Mouse (Mus musculus) forebrain, embryonic 14.5 days (tissue): Measurements from ENCODE around the gene Dusp28. TPM values are rescaled to one million over a fixed set of nuclear protein-coding genes. Genes with fewer than 3 reads are reported as not detected.

Experiments used
- ATAC-seq: fragments of 200-750 bp; cut with Nextera tagmentation; 2 replicates; pipeline ENCODE4 v1.8.0; 2017; ENCODE audit warnings: mild to moderate bottlenecking, moderate library complexity
- DNase-seq: peaks from one replicate; pipeline ENCODE4 v3.0.0-alpha.2; 2015; ENCODE audit warnings: low spot score
- H3K27ac ChIP-seq: fragments of 300-500 bp; sonication (generic); 2 replicates; pipeline ENCODE4 v1.5.1; 2014; ENCODE audit warnings: low read depth, mild to moderate bottlenecking, control low read depth, low read length, moderate library complexity
- H3K27me3 ChIP-seq: fragments of 300-500 bp; sonication (generic); replicated peaks from 2 replicates; pipeline ENCODE4 v1.6.1; 2014; ENCODE audit warnings: low read length, control low read depth, mixed read lengths; ENCODE audit not compliant: control insufficient read depth, insufficient read depth
- H3K36me3 ChIP-seq: fragments of 300-500 bp; sonication (generic); 2 replicates; pipeline ENCODE4 v1.6.1; 2014; ENCODE audit warnings: low read length, control low read depth; ENCODE audit not compliant: control insufficient read depth, insufficient read depth
- H3K4me1 ChIP-seq: fragments of 300-500 bp; sonication (generic); 2 replicates; pipeline ENCODE4 v1.6.1; 2014; ENCODE audit warnings: antibody characterized with exemption, low read length, control low read depth; ENCODE audit not compliant: control insufficient read depth, insufficient read depth
- H3K4me2 ChIP-seq: fragments of 300-500 bp; sonication (generic); 2 replicates; pipeline ENCODE4 v1.6.1; 2014; ENCODE audit warnings: mild to moderate bottlenecking, control low read depth, low read length
- H3K4me3 ChIP-seq: fragments of 300-500 bp; sonication (generic); 2 replicates; pipeline ENCODE4 v1.5.1; 2014; ENCODE audit warnings: low read depth, low read length, control low read depth
- H3K9ac ChIP-seq: fragments of 300-500 bp; sonication (generic); 2 replicates; pipeline ENCODE4 v1.6.1; 2014; ENCODE audit warnings: mild to moderate bottlenecking, low read length, control low read depth, moderate library complexity
- H3K9me3 ChIP-seq: fragments of 300-500 bp; sonication (generic); replicated peaks from 2 replicates; pipeline ENCODE4 v1.6.1; 2016; ENCODE audit warnings: low read length, control low read depth, mixed read lengths; ENCODE audit not compliant: control insufficient read depth
- WGBS: fragments of 180-500 bp; shearing (Covaris S2); extraction: QIAGEN DNeasy Blood & Tissue Kit; methylation state at CpG from one replicate; pipeline ENCODE4 v1.1.7; 2014; 5-methylcytosine and 5-hydroxymethylcytosine counted together
- polyA plus RNA-seq: library from polyadenylated mRNA; unstranded; fragments of >200 nt; fragmentation: Nextera tagmentation; extraction: Ambion mirVana; gene quantifications from 2 replicates; pipeline ENCODE4 v1.2.1, GENCODE M21; 2014

Gene Dusp28
- polyA plus RNA-seq, result 12.2 and 12.7 TPM in 2 replicates

- H3K9me3 ChIP-seq, result no peaks in the 10 kb centered on the region
- H3K27me3 ChIP-seq, result no peaks in the 10 kb centered on the region
- peaks cover 21% of the 10 kb centered on the region for H3K4me1 ChIP-seq
- H3K9ac ChIP-seq, result peak within 1 kb of the TSS; percentile 75
- ATAC-seq (peak; percentile 88), DNase-seq (peak; percentile 91)
- H3K4me3 ChIP-seq, result peak within 1 kb of the TSS; percentile 75
- under 1% methylated on average over 80 of the region's 81 CpGs for WGBS
- no peaks in the 10 kb centered on the region for H3K36me3 ChIP-seq
- H3K4me2 ChIP-seq, result peak within 1 kb of the TSS; percentile 79
- peak within 1 kb of the TSS; percentile 87 for H3K27ac ChIP-seq
Observed at GRCm38 (mm10) chr1:92906779-92907631, at the start of gene Dusp28. Gene Dusp28 (plus strand): TSS chr1:92906981.

DNA sequence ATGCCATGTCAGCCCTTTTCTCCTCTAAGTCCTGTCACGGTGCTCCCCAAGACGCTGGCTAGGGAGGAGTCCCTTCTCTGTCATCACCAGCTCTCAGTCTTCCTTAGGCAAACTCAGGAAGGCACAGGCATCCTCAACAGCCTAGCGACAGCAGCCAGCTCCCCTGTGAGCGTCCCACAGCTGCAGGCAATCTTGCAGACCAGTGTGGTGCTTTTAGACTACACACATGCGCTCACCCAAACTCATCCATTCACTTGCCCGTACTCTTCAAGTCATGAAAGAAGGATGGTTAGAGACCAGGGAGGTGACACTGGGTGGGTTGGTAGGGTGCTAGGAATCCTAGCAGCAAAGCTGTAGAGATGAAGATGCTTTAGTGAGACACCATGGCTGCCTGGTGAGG is 45.3 kb upstream of the Dusp28 start:
- Histone ChIP-seq H3K9ac (no peak overlapping the region), H3K4me1 (peaks cover 5% of the 10 kb centered on the region), H3K27me3 (no peaks in the 10 kb centered on the region), H3K9me3 (no peaks in the 10 kb centered on the region), H3K27ac (no peak overlapping the region), H3K4me3 (no peak overlapping the region), H3K36me3 (peaks cover 46% of the 10 kb centered on the region), H3K4me2 (no peak overlapping the region)
- 71% methylated on average over 6 of the region's 6 CpGs for WGBS
- DNase-seq (no peak), ATAC-seq (0 out of 2 replicates have a peak, but pooled peaks have one; percentile 7)

- H3K9ac ChIP-seq, result no peak overlapping the region
- 86% methylated on average over 4 of the region's 4 CpGs for WGBS
- no peak for DNase-seq
Observed at GRCm38 (mm10) chr1:92863268-92863667, 43.5 kb upstream of the Dusp28 start.

GRCm38 (mm10) chr1:92866170-92866569 is 40.6 kb upstream of the Dusp28 start:
- Histone ChIP-seq H3K9me3 (no peaks in the 10 kb centered on the region), H3K4me1 (peaks cover 5% of the 10 kb centered on the region), H3K9ac (no peak overlapping the region), H3K4me3 (no peak overlapping the region), H3K36me3 (no peaks in the 10 kb centered on the region), H3K27ac (no peak overlapping the region), H3K27me3 (no peaks in the 10 kb centered on the region), H3K4me2 (no peak overlapping the region)
- DNase-seq (no peak), ATAC-seq (no peak)
- 63% methylated on average over 2 of the region's 2 CpGs for WGBS

More at GRCm38 (mm10) chr1:92863268-92863667, 43.5 kb upstream of the Dusp28 start:
- Histone ChIP-seq H3K4me2 (no peak overlapping the region), H3K27ac (no peak overlapping the region), H3K27me3 (no peaks in the 10 kb centered on the region), H3K4me1 (peaks cover 5% of the 10 kb centered on the region), H3K36me3 (peaks cover 28% of the 10 kb centered on the region), H3K9me3 (no peaks in the 10 kb centered on the region), H3K4me3 (no peak overlapping the region)
- no peak for ATAC-seq

DNA sequence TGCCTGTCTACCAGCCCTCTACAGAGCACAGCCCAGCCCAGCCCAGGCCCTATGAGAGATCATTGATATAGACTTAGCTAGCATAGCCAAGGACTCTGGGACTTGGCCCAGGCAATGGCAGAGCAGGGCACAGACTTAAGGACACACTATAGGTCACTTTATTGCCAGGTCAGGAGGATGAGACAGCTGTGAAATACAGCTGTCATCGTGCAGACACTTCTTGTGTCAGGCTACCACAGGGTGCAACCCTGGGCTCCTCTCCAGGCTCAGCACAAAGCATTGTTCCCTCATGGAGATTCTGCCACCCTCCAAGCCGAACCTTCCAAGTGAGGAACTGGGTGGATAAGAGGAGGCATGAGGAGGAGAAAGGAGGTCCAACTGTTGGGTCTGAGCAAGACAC is 36.8 kb upstream of the Dusp28 start:
- no peak overlapping the region for H3K4me2 ChIP-seq
- no peak overlapping the region for H3K4me3 ChIP-seq
- DNase-seq (no peak), ATAC-seq (no peak)
- no peaks in the 10 kb centered on the region for H3K27me3 ChIP-seq
- no peak overlapping the region for H3K9ac ChIP-seq
- no peaks in the 10 kb centered on the region for H3K9me3 ChIP-seq
- peaks cover 5% of the 10 kb centered on the region for H3K4me1 ChIP-seq
- H3K27ac ChIP-seq, result no peak overlapping the region
- WGBS, result 83% methylated on average over 2 of the region's 2 CpGs
- no peaks in the 10 kb centered on the region for H3K36me3 ChIP-seq

GRCm38 (mm10) chr1:92872666-92873065 is 34.1 kb upstream of the Dusp28 start:
- Histone ChIP-seq H3K4me2 (no peak overlapping the region), H3K9me3 (no peaks in the 10 kb centered on the region), H3K27ac (no peak overlapping the region), H3K9ac (no peak overlapping the region), H3K4me1 (no peaks in the 10 kb centered on the region), H3K27me3 (no peaks in the 10 kb centered on the region), H3K36me3 (no peaks in the 10 kb centered on the region), H3K4me3 (no peak overlapping the region)
- DNase-seq (no peak), ATAC-seq (no peak)
- 89% methylated on average over 7 of the region's 7 CpGs for WGBS

GRCm38 (mm10) chr1:92874011-92874410 is 32.8 kb upstream of the Dusp28 start:
- Histone ChIP-seq H3K27ac (no peak overlapping the region), H3K4me1 (no peaks in the 10 kb centered on the region), H3K4me3 (no peak overlapping the region), H3K9me3 (no peaks in the 10 kb centered on the region), H3K9ac (no peak overlapping the region), H3K36me3 (no peaks in the 10 kb centered on the region), H3K4me2 (no peak overlapping the region), H3K27me3 (no peaks in the 10 kb centered on the region)
- DNase-seq, result no peak
- ATAC-seq, result no peak
- WGBS, result 50% methylated on average over 3 of the region's 3 CpGs

GRCm38 (mm10) chr1:92875360-92876111 is 31.2 kb upstream of the Dusp28 start:
- H3K4me3 ChIP-seq, result no peak overlapping the region
- no peak overlapping the region for H3K9ac ChIP-seq
- ATAC-seq (no peak), DNase-seq (no peak)
- no peak overlapping the region for H3K4me2 ChIP-seq
- H3K27me3 ChIP-seq, result no peaks in the 10 kb centered on the region
- H3K36me3 ChIP-seq, result no peaks in the 10 kb centered on the region
- 88% methylated on average over 8 of the region's 8 CpGs for WGBS
- no peaks in the 10 kb centered on the region for H3K4me1 ChIP-seq
- H3K27ac ChIP-seq, result no peak overlapping the region
- H3K9me3 ChIP-seq, result no peaks in the 10 kb centered on the region
